Mouse (Mus musculus): ENCODE measurements around the gene Prelid1.
A peak's percentile ranks its signal among the peaks of the same experiment; 100 is the strongest.

Prelid1 gene

DNA sequence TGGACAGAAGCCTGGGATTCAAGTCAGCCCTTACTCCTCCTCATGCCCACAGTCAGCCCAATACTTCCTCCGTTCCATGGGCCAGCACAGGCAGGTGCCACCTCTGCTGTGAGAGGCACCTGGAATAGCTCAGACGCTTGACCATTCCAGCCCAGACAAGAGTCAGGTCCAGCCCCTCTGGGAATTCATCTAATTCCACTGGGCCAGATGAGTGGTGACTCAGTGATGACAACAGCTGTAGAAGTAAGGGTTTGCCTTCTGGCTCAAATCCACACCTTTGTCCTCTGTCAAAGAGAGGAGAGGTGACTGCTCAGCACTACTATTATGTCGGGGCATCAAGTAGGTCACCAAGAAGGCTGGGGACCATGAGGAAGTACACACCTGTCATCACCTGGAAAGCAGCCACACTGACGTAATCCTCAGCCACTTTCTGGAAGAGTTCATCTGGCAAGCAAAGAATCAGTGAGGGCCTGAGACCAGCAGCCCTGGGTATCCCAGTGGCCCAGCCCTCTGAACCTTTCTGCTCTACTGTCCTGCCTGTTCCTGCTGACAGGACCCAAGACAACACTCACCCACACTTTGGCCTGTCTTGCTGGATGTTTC lies at the start of gene Prelid1:
TSS of gene Prelid1 (plus strand) at position 570 of the 603 bp plus-strand sequence.
- DNase-seq (ENCODE audit: low spot score in 2 of 2): no peak

- DNase-seq (ENCODE audit: low spot score in 2 of 2): no peak
These were observed 43.1 kb upstream of the Prelid1 start for GRCm38 (mm10) chr13:55277203-55277602.

DNA sequence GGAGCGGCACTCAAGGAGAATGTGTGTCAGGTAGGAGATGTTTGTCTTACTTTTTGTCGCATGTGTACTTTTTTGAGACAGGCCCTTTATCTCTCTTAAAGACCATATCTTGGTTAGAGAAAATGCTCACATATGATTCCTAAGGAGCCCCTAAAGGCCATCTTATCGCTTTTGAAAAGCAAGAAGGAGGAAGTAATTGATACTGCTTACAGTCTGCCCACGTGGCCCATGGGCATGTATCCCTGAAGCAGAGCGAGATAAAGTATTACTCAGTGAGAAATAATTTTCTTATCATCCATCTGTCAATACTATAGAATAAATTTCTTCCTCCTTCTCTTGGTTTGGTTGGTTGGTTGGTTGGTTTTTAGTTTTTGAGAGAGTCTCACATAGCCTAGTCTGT lies 42.7 kb upstream of the Prelid1 start:
- no peak for DNase-seq (ENCODE audit: low spot score in 2 of 2)

- no peak for DNase-seq (ENCODE audit: low spot score in 2 of 2)
These were observed 31.4 kb upstream of the Prelid1 start for GRCm38 (mm10) chr13:55288854-55289253.

GRCm38 (mm10) chr13:55296760-55297159 lies 23.5 kb upstream of the Prelid1 start:
- no peak for DNase-seq (ENCODE audit: low spot score in 2 of 2)

GRCm38 (mm10) chr13:55300913-55301312 lies 19.4 kb upstream of the Prelid1 start:
- DNase-seq (ENCODE audit: low spot score in 2 of 2): no peak

DNA sequence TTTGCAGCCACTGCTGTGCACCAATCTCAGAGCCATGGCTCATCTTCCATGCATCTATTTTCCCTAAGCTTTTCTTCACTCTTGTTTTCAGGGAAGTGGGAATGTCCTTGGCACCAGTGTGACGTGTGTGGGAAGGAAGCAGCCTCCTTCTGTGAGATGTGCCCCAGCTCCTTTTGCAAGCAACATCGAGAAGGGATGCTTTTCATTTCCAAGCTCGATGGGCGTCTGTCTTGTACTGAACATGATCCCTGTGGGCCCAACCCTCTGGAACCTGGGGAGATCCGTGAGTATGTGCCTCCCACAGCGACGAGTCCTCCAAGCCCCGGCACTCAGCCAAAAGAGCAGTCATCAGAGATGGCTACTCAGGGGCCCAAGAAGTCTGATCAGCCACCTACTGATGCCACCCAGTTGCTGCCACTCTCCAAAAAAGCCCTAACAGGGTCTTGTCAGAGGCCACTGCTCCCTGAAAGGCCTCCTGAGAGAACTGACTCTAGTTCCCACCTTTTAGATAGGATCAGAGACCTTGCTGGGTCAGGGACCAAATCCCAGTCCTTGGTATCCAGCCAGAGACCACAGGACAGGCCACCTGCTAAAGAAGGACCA lies 8.2 kb upstream of the Prelid1 start:
- DNase-seq (ENCODE audit: low spot score in 2 of 2): no peak

DNA sequence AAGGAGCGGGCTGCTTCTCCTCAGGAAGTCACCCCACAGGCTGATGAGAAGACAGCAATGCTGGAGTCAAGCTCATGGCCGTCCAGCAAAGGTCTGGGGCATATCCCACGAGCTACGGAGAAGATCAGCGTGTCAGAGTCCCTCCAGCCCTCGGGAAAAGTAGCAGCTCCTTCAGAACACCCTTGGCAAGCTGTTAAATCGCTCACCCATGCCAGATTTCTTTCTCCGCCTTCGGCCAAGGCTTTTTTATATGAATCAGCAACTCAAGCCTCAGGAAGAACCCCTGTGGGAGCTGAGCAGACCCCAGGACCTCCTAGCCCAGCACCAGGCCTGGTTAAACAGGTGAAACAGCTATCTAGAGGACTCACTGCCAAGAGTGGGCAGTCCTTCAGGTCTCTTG lies 7.2 kb upstream of the Prelid1 start:
- DNase-seq (ENCODE audit: low spot score in 2 of 2): no peak

- no peak for DNase-seq (ENCODE audit: low spot score in 2 of 2)
These were observed 5.3 kb upstream of the Prelid1 start for GRCm38 (mm10) chr13:55314891-55315412.

DNA sequence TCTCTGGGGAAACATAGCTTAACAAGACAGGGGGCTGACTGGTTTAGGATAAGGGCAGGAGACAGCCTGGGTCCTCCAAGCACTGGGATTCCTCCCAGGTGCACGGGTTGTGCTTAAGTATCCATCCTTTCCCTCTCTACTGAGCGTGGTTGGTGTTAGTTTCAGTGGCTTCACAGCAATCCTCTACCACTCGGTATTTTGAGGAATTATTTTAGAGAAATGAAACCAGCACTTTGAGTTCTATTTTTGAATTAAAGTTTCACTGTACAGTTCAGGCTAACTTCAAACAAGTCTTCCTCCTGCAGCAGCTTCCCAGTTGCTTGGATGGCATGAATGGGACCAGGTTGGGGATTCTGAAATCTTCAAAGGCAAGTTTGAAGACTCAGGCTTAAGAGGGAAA lies 1.9 kb upstream of the Prelid1 start:
- DNase-seq (ENCODE audit: low spot score in 2 of 2): no peak

GRCm38 (mm10) chr13:55321434-55322129 lies 1.3 kb downstream of the Prelid1 start, which contains the start of gene Rab24:
Gene Rab24 (minus strand): TSS chr13:55321946.
- DNase-seq (ENCODE audit: low spot score in 2 of 2): peak; percentile 82 to 87

DNA sequence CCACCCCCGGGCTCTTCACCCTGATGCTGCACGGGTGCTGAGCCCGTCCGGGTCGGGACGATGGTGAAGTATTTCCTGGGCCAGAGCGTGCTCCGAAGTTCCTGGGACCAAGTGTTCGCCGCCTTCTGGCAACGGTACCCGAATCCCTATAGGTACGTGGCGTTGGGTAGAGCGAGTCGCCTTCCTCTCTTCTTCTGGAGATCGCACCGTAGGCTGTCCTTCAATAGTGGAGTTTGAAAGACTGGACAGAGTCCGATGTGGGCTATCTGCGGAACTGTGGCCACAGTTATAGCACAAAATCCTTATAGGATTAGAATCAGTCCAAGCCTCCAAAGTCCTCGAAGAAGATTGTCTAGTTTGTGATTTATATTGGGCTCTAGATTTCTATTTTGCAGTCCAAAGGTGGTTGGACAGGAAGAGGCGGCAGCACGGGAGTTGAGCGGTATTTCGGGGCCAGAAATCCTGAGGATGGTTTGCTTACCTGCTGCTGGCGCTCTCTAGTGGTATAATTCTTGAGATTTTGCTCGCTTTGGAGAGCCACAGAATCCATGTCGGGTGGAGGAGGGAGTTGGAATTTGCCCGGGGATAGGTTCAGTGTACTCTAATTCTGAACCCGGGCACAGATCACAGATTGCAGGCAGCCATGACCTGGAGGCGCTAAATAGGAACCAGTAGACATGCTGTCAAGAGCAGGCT lies 2.0 kb downstream of the Prelid1 start:
- DNase-seq (ENCODE audit: low spot score in 2 of 2): no peak

- no peak for DNase-seq (ENCODE audit: low spot score in 2 of 2)
These were observed 5.3 kb downstream of the Prelid1 start for GRCm38 (mm10) chr13:55325596-55325995.

DNA sequence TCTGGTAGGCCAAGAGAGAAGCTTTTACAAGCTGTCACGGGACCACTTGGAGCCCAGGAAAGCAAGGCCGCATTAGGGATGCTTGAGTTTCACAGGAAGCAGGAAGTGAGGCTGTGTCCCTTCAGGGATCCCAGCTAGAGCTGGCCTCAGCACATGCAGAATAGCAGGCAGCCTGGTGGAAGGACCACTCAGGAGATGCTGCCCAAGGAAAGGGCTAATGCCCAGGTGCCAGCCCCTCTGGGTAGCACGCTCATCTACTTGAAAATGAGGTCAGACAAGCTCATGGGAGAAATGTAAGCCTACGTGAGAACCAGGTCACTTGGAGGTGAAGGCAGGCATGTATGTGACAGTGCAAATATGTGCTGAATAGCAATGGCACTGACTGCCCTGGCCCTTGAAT lies 6.9 kb downstream of the Prelid1 start:
- DNase-seq (ENCODE audit: low spot score in 2 of 2): no peak

GRCm38 (mm10) chr13:55327633-55328032 lies 7.3 kb downstream of the Prelid1 start:
- DNase-seq (ENCODE audit: low spot score in 2 of 2): peak; percentile 72 to 82

GRCm38 (mm10) chr13:55328171-55328570 lies 7.9 kb downstream of the Prelid1 start:
- no peak for DNase-seq (ENCODE audit: low spot score in 2 of 2)

DNA sequence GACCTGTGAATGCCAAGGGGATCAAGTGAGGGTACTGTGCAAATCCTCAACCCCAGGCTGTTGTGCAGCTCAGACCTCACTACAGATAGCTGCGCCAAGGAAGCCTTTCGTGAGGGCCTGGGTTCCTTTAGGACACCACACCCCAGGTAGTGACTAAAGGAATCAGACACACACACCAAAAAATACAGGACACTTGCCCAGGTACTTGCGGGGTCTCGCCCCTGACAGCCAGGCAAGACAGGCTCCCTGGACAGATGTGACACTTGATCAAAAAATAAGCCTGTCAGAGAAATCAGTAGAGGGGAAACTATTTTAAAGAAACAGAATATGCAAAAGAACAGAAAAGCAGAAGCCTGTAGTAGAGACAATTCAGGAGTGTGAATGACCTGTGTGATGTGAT lies 8.3 kb downstream of the Prelid1 start:
- DNase-seq (ENCODE audit: low spot score in 2 of 2): no peak

GRCm38 (mm10) chr13:55329109-55329682 lies 8.9 kb downstream of the Prelid1 start:
- DNase-seq (ENCODE audit: low spot score in 2 of 2): no peak

DNA sequence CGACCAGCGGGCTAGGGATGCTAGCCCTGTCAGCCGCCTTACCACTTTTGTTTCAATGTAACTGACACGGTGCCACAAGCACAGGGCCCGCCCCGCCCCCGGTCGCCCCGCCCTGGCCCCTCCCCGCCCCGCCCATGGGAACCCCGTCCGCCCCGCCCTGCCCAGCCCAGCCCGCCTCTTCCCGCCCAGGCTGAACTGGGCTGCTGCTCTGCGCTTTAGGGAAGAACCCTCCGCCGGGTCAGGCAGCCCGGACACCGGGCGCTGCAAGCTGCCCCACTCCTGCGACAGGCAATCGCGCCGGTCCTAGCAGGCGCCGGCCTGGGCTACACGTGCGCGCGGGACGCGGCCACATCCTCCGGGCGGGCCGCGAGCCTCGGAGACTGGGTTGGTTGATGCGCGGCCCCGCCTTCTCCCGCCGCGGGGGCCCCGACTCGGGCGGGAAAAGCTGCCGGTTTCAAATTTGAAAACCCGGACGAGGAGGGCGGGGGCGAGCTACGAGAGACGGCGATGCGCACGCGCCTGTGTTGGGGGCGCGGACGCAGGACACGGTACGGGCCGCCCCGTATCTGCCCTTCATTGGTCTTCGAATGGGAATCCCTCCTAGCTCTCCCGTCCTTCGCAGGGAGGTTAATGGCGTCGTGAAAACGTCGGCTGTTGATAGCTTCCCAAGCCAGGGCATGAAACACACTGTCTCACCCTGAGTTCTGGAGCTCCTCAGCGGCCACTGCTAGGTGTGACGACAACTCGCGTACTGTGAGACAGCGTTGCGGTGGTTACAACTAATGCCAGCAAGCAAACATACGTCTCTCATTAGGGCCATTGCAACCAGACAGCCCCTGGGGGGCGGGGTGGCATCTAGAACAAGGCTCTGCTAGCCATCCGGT lies 9.6 kb downstream of the Prelid1 start, which contains the start of gene Mxd3:
TSS of gene Mxd3 (minus strand) at position 141 of the 884 bp plus-strand sequence.
- peak; percentile 73 to 74 for DNase-seq (ENCODE audit: low spot score in 2 of 2)

DNA sequence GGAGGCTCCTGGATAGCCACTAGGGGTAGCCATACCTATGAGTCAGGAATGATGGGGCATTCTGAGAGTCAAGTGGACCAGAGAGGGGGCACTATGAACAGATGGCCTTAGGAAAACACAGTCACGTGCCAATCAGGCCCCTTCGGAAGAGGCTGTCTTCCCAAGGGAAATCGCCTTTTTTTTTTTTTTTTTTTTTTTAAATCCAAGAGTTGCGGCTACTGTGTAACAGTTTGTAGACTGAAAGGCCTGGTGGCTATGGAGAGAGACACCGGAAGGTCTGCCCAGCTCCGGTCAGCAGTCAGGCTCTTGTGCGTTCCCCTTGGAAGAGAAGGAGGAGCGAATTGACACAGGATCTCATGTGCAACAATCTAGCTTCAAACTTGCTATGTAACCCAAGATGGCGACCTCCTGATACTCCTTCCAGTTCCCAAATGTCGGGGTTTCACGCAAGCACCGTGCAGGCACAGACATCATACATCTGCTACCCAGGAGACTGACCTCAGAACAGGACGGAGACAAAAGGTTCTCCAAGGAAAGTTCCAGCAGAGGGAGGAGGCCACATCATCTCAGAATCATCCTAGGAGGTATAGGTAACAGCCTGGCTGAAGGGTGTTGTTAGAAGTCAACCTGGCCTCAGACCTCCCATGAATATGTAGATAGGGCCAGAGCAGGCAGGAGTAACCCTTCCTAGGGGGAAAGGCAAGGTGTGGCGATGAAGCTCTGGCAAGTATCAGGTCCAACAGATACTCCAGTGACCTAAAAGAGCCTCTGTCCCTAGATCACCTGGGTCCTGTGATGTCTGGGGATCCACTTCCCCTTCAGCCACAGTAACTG lies 10.5 kb downstream of the Prelid1 start:
- DNase-seq (ENCODE audit: low spot score in 2 of 2): no peak

Data from urinary bladder, postnatal 36 days (tissue).